Mouse (Mus musculus) kidney, postnatal 0 days (tissue): ENCODE data around the gene Ankrd23. TPM values are rescaled to one million over a fixed set of nuclear protein-coding genes. Genes with fewer than 3 reads are reported as not detected.
A peak's percentile ranks its signal among the peaks of the same experiment; 100 is the strongest.

Experiments
- ATAC-seq: fragments of 200-750 bp; cut with Nextera tagmentation; replicated peaks from 2 replicates; pipeline ENCODE4 v1.8.0; 2017; ENCODE audit warnings: low read depth, moderate number of reproducible peaks, moderate TSS enrichment, moderate library complexity; ENCODE audit not compliant: low FRiP score
- DNase-seq: peaks from one replicate; pipeline ENCODE4 v3.0.0-alpha.2; 2016; ENCODE audit warnings: low spot score
- H3K27ac ChIP-seq: fragments of 300-500 bp; sonication (generic); 2 replicates; pipeline ENCODE4 v1.5.1; 2014; ENCODE audit warnings: mild to moderate bottlenecking
- H3K27me3 ChIP-seq: fragments of 300-500 bp; sonication (generic); 2 replicates; pipeline ENCODE4 v1.6.1; 2014; ENCODE audit warnings: low read length, mixed read lengths; ENCODE audit not compliant: insufficient read depth
- H3K36me3 ChIP-seq: fragments of 300-500 bp; sonication (generic); 2 replicates; pipeline ENCODE4 v1.6.1; 2014; ENCODE audit warnings: low read length, mixed read lengths; ENCODE audit not compliant: insufficient read depth
- H3K4me1 ChIP-seq: fragments of 300-500 bp; sonication (generic); replicated peaks from 2 replicates; pipeline ENCODE4 v1.6.1; 2014; ENCODE audit warnings: antibody characterized with exemption, low read length, mixed read lengths; ENCODE audit not compliant: insufficient read depth
- H3K4me2 ChIP-seq: fragments of 300-500 bp; sonication (generic); 2 replicates; pipeline ENCODE4 v1.6.1; 2014; ENCODE audit warnings: mild to moderate bottlenecking, low read length, moderate library complexity, mixed read lengths
- H3K4me3 ChIP-seq: fragments of 300-500 bp; sonication (generic); replicated peaks from 2 replicates; pipeline ENCODE4 v1.5.1; 2014; ENCODE audit warnings: low read depth, low read length
- H3K9ac ChIP-seq: fragments of 300-500 bp; sonication (generic); 2 replicates; pipeline ENCODE4 v1.6.1; 2014; ENCODE audit warnings: low read depth, low read length
- H3K9me3 ChIP-seq: fragments of 300-500 bp; sonication (generic); replicated peaks from 2 replicates; pipeline ENCODE4 v1.6.1; 2016; ENCODE audit warnings: low read length, inconsistent platforms, mixed read lengths
- CTCF ChIP-seq: IDR thresholded peaks from 2 replicates; pipeline ENCODE4 v1.5.1; 2016; ENCODE audit warnings: antibody characterized with exemption, low read depth, mild to moderate bottlenecking, moderate library complexity
- WGBS: fragments of 180-500 bp; shearing (Covaris S2); extraction: QIAGEN DNeasy Blood & Tissue Kit; methylation state at CpG from one replicate; pipeline ENCODE4 v1.1.7; 2014; 5-methylcytosine and 5-hydroxymethylcytosine counted together
- polyA plus RNA-seq: library from polyadenylated mRNA; unstranded; fragments of >200 nt; fragmentation: Nextera tagmentation; extraction: Ambion mirVana; gene quantifications from 2 replicates; pipeline ENCODE4 v1.2.1, GENCODE M21; 2015

Gene Ankrd23
- polyA plus RNA-seq, 1 experiment from 2014 or later, result 10.9 TPM

DNA sequence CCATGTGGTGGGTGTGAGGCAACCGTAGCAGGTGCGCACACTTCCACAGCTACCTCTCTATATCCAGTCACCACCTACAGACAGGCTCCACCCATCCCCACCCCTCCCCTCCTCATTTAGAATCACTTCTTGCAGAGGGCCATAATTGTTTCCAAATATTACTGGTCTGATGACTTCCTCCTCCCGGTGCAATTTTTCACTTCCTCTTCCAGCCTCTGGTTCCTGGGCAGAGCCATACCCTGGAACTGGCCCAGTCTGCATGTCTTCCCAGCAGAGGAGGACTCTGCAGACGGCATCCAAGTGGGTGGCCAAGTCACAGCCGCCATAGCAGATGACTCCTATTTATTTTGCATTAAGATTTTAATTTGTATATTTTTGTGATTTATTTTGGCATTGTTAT lies 28.4 kb downstream of the Ankrd23 start:
- Histone ChIP-seq H3K9me3 (no peaks in the 10 kb centered on the region), H3K27me3 (no peaks in the 10 kb centered on the region), H3K4me2 (no peak overlapping the region), H3K4me3 (no peak overlapping the region), H3K36me3 (peaks cover 2% of the 10 kb centered on the region; the same call in 1 of the 2 replicates), H3K27ac (no peak overlapping the region), H3K9ac (no peak overlapping the region), H3K4me1 (peaks cover 5% of the 10 kb centered on the region; the same call in 1 of the 2 replicates)
- 71% methylated on average over 5 of the region's 5 CpGs for WGBS
- TF ChIP-seq CTCF, result no peak
- ATAC-seq (no peak), DNase-seq (no peak)

DNA sequence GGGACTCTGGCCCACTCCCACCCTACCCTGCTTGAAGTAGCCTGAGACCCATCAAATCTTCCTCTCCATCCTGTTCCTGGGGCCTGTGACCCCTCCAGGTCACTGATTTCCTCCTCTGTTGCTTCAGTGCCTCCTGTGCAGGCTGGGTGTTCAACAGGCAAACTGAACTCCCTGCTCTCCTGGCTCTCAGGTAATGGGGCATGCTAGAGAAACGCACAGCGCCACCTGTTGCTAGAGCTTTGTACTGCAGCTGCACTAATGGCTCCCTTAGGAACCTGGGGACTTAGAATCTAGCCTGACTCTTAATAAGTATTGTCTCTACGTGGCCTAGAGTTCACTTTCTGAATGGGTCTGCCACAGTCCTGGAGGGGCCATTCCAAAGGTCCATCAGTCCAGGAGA lies 35.4 kb downstream of the Ankrd23 start:
- DNase-seq (peak; percentile 82), ATAC-seq (peak; percentile 60)
- Histone ChIP-seq H3K9ac (no peak overlapping the region), H3K4me3 (no peak overlapping the region), H3K4me2 (no peak overlapping the region), H3K27me3 (no peaks in the 10 kb centered on the region), H3K4me1 (no peaks in the 10 kb centered on the region), H3K9me3 (no peaks in the 10 kb centered on the region), H3K36me3 (peaks cover 23% of the 10 kb centered on the region), H3K27ac (no peak overlapping the region)
- 4% methylated on average over 3 of the region's 3 CpGs for WGBS
- peak; percentile 93 for TF ChIP-seq CTCF

GRCm38 (mm10) chr1:36497312-36497711 lies 39.4 kb downstream of the Ankrd23 start:
- peaks cover 21% of the 10 kb centered on the region for H3K36me3 ChIP-seq
- H3K27ac ChIP-seq, result no peak overlapping the region
- H3K4me2 ChIP-seq, result no peak overlapping the region
- no peaks in the 10 kb centered on the region for H3K4me1 ChIP-seq
- no peak overlapping the region for H3K9ac ChIP-seq
- ATAC-seq (no peak), DNase-seq (no peak)
- H3K27me3 ChIP-seq, result no peaks in the 10 kb centered on the region
- WGBS, result 77% methylated on average over 2 of the region's 2 CpGs
- TF ChIP-seq CTCF, result no peak
- no peaks in the 10 kb centered on the region for H3K9me3 ChIP-seq
- no peak overlapping the region for H3K4me3 ChIP-seq

GRCm38 (mm10) chr1:36496719-36497118 lies 40.0 kb downstream of the Ankrd23 start:
- H3K4me1 ChIP-seq, result no peaks in the 10 kb centered on the region
- peaks cover 21% of the 10 kb centered on the region for H3K36me3 ChIP-seq
- H3K9ac ChIP-seq, result no peak overlapping the region
- WGBS, result 38% methylated on average over 2 of the region's 2 CpGs
- TF ChIP-seq CTCF, result peak; percentile 55
- ATAC-seq, result no peak
- H3K27me3 ChIP-seq, result no peaks in the 10 kb centered on the region
- no peak overlapping the region for H3K4me2 ChIP-seq
- peak; percentile 38 for DNase-seq
- no peak overlapping the region for H3K27ac ChIP-seq
- H3K9me3 ChIP-seq, result no peaks in the 10 kb centered on the region
- no peak overlapping the region for H3K4me3 ChIP-seq

- Histone ChIP-seq H3K36me3 (peaks cover 1% of the 10 kb centered on the region; the same call in 1 of the 2 replicates), H3K4me2 (no peak overlapping the region), H3K4me3 (no peak overlapping the region), H3K9ac (no peak overlapping the region), H3K27ac (no peak overlapping the region), H3K9me3 (no peaks in the 10 kb centered on the region), H3K4me1 (no peaks in the 10 kb centered on the region), H3K27me3 (no peaks in the 10 kb centered on the region)
- DNase-seq (no peak), ATAC-seq (no peak)
- 61% methylated on average over 6 of the region's 6 CpGs for WGBS
- no peak for TF ChIP-seq CTCF
Observed at GRCm38 (mm10) chr1:36493299-36493698, 43.4 kb downstream of the Ankrd23 start.

DNA sequence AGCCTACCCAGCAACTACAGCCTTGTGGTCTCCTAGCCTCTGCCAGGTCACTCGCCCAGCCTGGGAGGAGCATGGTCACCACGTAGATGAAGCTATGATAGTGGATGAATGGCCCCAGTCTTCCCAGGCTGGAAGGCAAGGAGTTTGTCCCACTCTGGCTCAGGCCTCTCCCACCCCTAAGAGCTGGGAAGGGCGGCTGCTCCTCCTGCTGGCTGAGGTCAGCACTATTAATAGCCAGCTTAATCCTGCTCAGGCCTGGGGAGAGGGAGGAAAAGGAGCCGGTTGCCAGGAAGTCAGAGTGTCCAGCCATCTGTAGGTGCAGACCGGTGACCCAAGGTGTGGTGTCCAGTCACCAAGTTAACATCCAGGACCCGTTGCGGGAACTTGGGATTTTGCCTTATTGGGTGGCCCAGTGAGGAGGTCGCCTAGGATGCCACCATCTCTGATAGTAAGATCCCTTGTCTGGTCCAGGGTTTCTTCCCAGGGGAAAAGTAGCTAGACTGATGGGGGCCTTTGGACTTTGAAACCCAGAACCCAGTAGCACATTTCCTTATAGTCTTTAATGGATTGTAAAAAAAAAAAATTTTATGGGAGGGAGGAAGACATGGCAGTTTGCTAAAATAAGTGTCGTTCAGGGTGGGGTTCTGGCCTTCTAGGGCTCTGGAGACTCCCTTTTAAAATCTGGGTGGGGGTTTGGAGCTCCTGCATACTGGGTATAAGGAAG lies 44.1 kb downstream of the Ankrd23 start:
- WGBS, result 34% methylated on average over 9 of the region's 9 CpGs
- Histone ChIP-seq H3K4me3 (no peak overlapping the region), H3K36me3 (no peaks in the 10 kb centered on the region), H3K4me1 (no peaks in the 10 kb centered on the region), H3K4me2 (no peak overlapping the region), H3K27me3 (no peaks in the 10 kb centered on the region), H3K9me3 (no peaks in the 10 kb centered on the region), H3K9ac (no peak overlapping the region), H3K27ac (no peak overlapping the region)
- peak; percentile 92 for ATAC-seq
- peak; percentile 88 for DNase-seq
- peak; percentile 87 for TF ChIP-seq CTCF

GRCm38 (mm10) chr1:36489661-36490060 lies 47.0 kb downstream of the Ankrd23 start:
- Histone ChIP-seq H3K4me2 (no peak overlapping the region), H3K27me3 (no peaks in the 10 kb centered on the region), H3K4me1 (no peaks in the 10 kb centered on the region), H3K9ac (no peak overlapping the region), H3K4me3 (no peak overlapping the region), H3K27ac (no peak overlapping the region), H3K36me3 (no peaks in the 10 kb centered on the region), H3K9me3 (no peaks in the 10 kb centered on the region)
- 83% methylated on average over 6 of the region's 6 CpGs for WGBS
- ATAC-seq (no peak), DNase-seq (no peak)
- TF ChIP-seq CTCF, result no peak
